22 mouse cellular contexts compared by ENCODE assay signal in the genomic region with DNA sequence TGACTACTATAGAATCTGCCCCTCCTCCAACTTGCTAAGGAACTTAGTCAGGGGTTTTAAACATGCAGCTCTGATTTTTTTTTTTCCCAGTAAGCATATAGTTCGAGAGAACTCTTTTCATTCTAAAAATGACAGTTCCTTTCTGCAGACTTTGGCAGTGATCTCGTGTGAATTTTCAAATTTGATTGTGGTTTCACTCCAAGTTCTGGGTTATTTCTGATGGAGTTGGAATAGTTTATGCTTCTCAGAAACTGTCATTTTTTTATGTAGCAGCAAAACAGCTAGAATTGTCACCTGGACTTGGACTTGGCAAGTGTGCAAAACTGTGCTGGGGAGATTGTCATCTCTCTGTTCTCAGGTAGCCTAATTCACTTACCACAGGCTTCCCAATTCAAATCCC.
"Had no signal": no experiment of that assay in that cellular context is flagged by ENCODE, and none has a peak within 500 bp of the region (broad histone marks: within the 10 kb centered on the region; RNA-seq: fewer than 3 reads in every experiment).

No protein-coding gene starts in this region.

- H3K4me3 ChIP-seq: intestine, embryonic 15.5 days; kidney, embryonic 15.5 days; limb, embryonic 12.5 days; limb, embryonic 15.5 days; midbrain, embryonic 12.5 days; midbrain, embryonic 15.5 days; neural tube, embryonic 12.5 days; neural tube, embryonic 15.5 days; stomach, embryonic 15.5 days had no signal

- H3K27ac ChIP-seq: intestine, embryonic 15.5 days; kidney, embryonic 15.5 days; limb, embryonic 12.5 days; limb, embryonic 15.5 days; liver, embryonic 14.5 days; macrophage; midbrain, embryonic 12.5 days; midbrain, embryonic 15.5 days; neural tube, embryonic 12.5 days; neural tube, embryonic 15.5 days; stomach, embryonic 15.5 days had no signal

- DNase-seq: kidney, adult 11 months; kidney, adult 8-10 months; kidney, postnatal 10 days; kidney, postnatal 36 days; layer of hippocampus, postnatal 36 days; liver, postnatal 0 days; lung, embryonic 14.5 days; right cerebral cortex, postnatal 25 days; spleen, adult 18-20 months; thymus, adult 18-20 months; thymus, postnatal 36 days had no signal
